Mouse (Mus musculus): ENCODE data around the gene Asgr2. TPM values are rescaled to one million over a fixed set of nuclear protein-coding genes. Genes with fewer than 3 reads are reported as not detected.
"Not testable (repeated sequence)": the region's sequence is repeated elsewhere in the genome, so short reads cannot be mapped to it uniquely, and the experiment has no call there.

Asgr2 gene
- polyA plus RNA-seq, 1 experiment from 2014 or later = not detected

- Histone ChIP-seq H3K27ac (ENCODE audit: low read length) (no peak overlapping the region), H3K4me2 (ENCODE audit: low read length) (no peak overlapping the region), H3K4me3 (ENCODE audit: low read depth, low read length) (no peak overlapping the region), H3K9me3 (replicated peaks; ENCODE audit: control insufficient read depth, low read length, poor library complexity, severe bottlenecking) (no peaks in the 10 kb centered on the region), H3K9ac (ENCODE audit: low read depth, low read length) (no peak overlapping the region), H3K36me3 (ENCODE audit: control insufficient read depth, insufficient read depth, low read length) (no peaks in the 10 kb centered on the region), H3K27me3 (ENCODE audit: control insufficient read depth, insufficient read depth, low read depth, low read length) (no peaks in the 10 kb centered on the region), H3K4me1 (ENCODE audit: control insufficient read depth, insufficient read depth, low read length) (peaks cover 4% of the 10 kb centered on the region; the same call in 1 of the 2 replicates)
- WGBS = 82% methylated on average over 9 of the region's 9 CpGs
- no peak for ATAC-seq
Measured at GRCm38 (mm10) chr11:70057805-70058204, 34.6 kb upstream of the Asgr2 start.

GRCm38 (mm10) chr11:70059930-70060329 is 32.5 kb upstream of the Asgr2 start:
- ATAC-seq = no peak
- peaks cover 4% of the 10 kb centered on the region; the same call in 1 of the 2 replicates for H3K4me1 ChIP-seq (ENCODE audit: control insufficient read depth, insufficient read depth, low read length)
- H3K27ac ChIP-seq (ENCODE audit: low read length) = no peak overlapping the region
- no peak overlapping the region for H3K4me2 ChIP-seq (ENCODE audit: low read length)
- no peaks in the 10 kb centered on the region for H3K36me3 ChIP-seq (ENCODE audit: control insufficient read depth, insufficient read depth, low read length)
- no peaks in the 10 kb centered on the region for H3K9me3 ChIP-seq (replicated peaks; ENCODE audit: control insufficient read depth, low read length, poor library complexity, severe bottlenecking)
- H3K27me3 ChIP-seq (ENCODE audit: control insufficient read depth, insufficient read depth, low read depth, low read length) = no peaks in the 10 kb centered on the region
- H3K4me3 ChIP-seq (ENCODE audit: low read depth, low read length) = no peak overlapping the region
- H3K9ac ChIP-seq (ENCODE audit: low read depth, low read length) = no peak overlapping the region
- WGBS = 68% methylated on average over 6 of the region's 6 CpGs

GRCm38 (mm10) chr11:70063053-70063452 is 29.4 kb upstream of the Asgr2 start:
- no peak overlapping the region for H3K27ac ChIP-seq (ENCODE audit: low read length)
- no peaks in the 10 kb centered on the region for H3K36me3 ChIP-seq (ENCODE audit: control insufficient read depth, insufficient read depth, low read length)
- H3K9me3 ChIP-seq (replicated peaks; ENCODE audit: control insufficient read depth, low read length, poor library complexity, severe bottlenecking) = no peaks in the 10 kb centered on the region
- no peak overlapping the region for H3K9ac ChIP-seq (ENCODE audit: low read depth, low read length)
- 60% methylated on average over 3 of the region's 3 CpGs for WGBS
- H3K4me1 ChIP-seq (ENCODE audit: control insufficient read depth, insufficient read depth, low read length) = no peaks in the 10 kb centered on the region
- H3K4me2 ChIP-seq (ENCODE audit: low read length) = no peak overlapping the region
- H3K4me3 ChIP-seq (ENCODE audit: low read depth, low read length) = no peak overlapping the region
- no peaks in the 10 kb centered on the region for H3K27me3 ChIP-seq (ENCODE audit: control insufficient read depth, insufficient read depth, low read depth, low read length)
- no peak for ATAC-seq

- no peak for ATAC-seq
- no peaks in the 10 kb centered on the region for H3K36me3 ChIP-seq (ENCODE audit: control insufficient read depth, insufficient read depth, low read length)
- no peaks in the 10 kb centered on the region for H3K27me3 ChIP-seq (ENCODE audit: control insufficient read depth, insufficient read depth, low read depth, low read length)
- 76% methylated on average over 4 of the region's 4 CpGs for WGBS
- no peak overlapping the region for H3K4me2 ChIP-seq (ENCODE audit: low read length)
- no peaks in the 10 kb centered on the region for H3K4me1 ChIP-seq (ENCODE audit: control insufficient read depth, insufficient read depth, low read length)
- no peak overlapping the region for H3K9ac ChIP-seq (ENCODE audit: low read depth, low read length)
- H3K27ac ChIP-seq (ENCODE audit: low read length) = no peak overlapping the region
- H3K4me3 ChIP-seq (ENCODE audit: low read depth, low read length) = no peak overlapping the region
- H3K9me3 ChIP-seq (replicated peaks; ENCODE audit: control insufficient read depth, low read length, poor library complexity, severe bottlenecking) = no peaks in the 10 kb centered on the region
Measured at GRCm38 (mm10) chr11:70066701-70067100, 25.7 kb upstream of the Asgr2 start.

- Histone ChIP-seq H3K27me3 (ENCODE audit: control insufficient read depth, insufficient read depth, low read depth, low read length) (no peaks in the 10 kb centered on the region), H3K4me3 (ENCODE audit: low read depth, low read length) (no peak overlapping the region), H3K4me2 (ENCODE audit: low read length) (no peak overlapping the region), H3K27ac (ENCODE audit: low read length) (no peak overlapping the region), H3K9me3 (replicated peaks; ENCODE audit: control insufficient read depth, low read length, poor library complexity, severe bottlenecking) (no peaks in the 10 kb centered on the region), H3K9ac (ENCODE audit: low read depth, low read length) (no peak overlapping the region), H3K4me1 (ENCODE audit: control insufficient read depth, insufficient read depth, low read length) (no peaks in the 10 kb centered on the region), H3K36me3 (ENCODE audit: control insufficient read depth, insufficient read depth, low read length) (no peaks in the 10 kb centered on the region)
- WGBS = 42% methylated on average over 3 of the region's 3 CpGs
- no peak for ATAC-seq
Measured at GRCm38 (mm10) chr11:70068245-70068644, 24.2 kb upstream of the Asgr2 start.

- no peak for ATAC-seq
- Histone ChIP-seq H3K4me1 (ENCODE audit: control insufficient read depth, insufficient read depth, low read length) (no peaks in the 10 kb centered on the region), H3K4me2 (ENCODE audit: low read length) (no peak overlapping the region), H3K27ac (ENCODE audit: low read length) (no peak overlapping the region), H3K27me3 (ENCODE audit: control insufficient read depth, insufficient read depth, low read depth, low read length) (no peaks in the 10 kb centered on the region), H3K9me3 (replicated peaks; ENCODE audit: control insufficient read depth, low read length, poor library complexity, severe bottlenecking) (no peaks in the 10 kb centered on the region), H3K9ac (ENCODE audit: low read depth, low read length) (no peak overlapping the region), H3K4me3 (ENCODE audit: low read depth, low read length) (no peak overlapping the region), H3K36me3 (ENCODE audit: control insufficient read depth, insufficient read depth, low read length) (no peaks in the 10 kb centered on the region)
- 74% methylated on average over 6 of the region's 6 CpGs for WGBS
Measured at GRCm38 (mm10) chr11:70070057-70070456, 22.4 kb upstream of the Asgr2 start.

- H3K9ac ChIP-seq (ENCODE audit: low read depth, low read length); H3K27me3 ChIP-seq (ENCODE audit: control insufficient read depth, insufficient read depth, low read depth, low read length); H3K27ac ChIP-seq (ENCODE audit: low read length); H3K9me3 ChIP-seq (replicated peaks; ENCODE audit: control insufficient read depth, low read length, poor library complexity, severe bottlenecking); H3K36me3 ChIP-seq (ENCODE audit: control insufficient read depth, insufficient read depth, low read length); H3K4me3 ChIP-seq (ENCODE audit: low read depth, low read length); H3K4me1 ChIP-seq (ENCODE audit: control insufficient read depth, insufficient read depth, low read length); H3K4me2 ChIP-seq (ENCODE audit: low read length); ATAC-seq: not testable (repeated sequence)
- WGBS = 83% methylated on average over 3 of the region's 3 CpGs
Measured at GRCm38 (mm10) chr11:70070603-70071002, 21.8 kb upstream of the Asgr2 start.

- Histone ChIP-seq H3K4me3 (ENCODE audit: low read depth, low read length) (no peak overlapping the region), H3K27ac (ENCODE audit: low read length) (no peak overlapping the region), H3K9me3 (replicated peaks; ENCODE audit: control insufficient read depth, low read length, poor library complexity, severe bottlenecking) (no peaks in the 10 kb centered on the region), H3K4me2 (ENCODE audit: low read length) (0 out of 2 replicates have a peak overlapping the region, but pooled peaks have one; percentile 15), H3K9ac (ENCODE audit: low read depth, low read length) (no peak overlapping the region), H3K36me3 (ENCODE audit: control insufficient read depth, insufficient read depth, low read length) (no peaks in the 10 kb centered on the region), H3K4me1 (ENCODE audit: control insufficient read depth, insufficient read depth, low read length) (no peaks in the 10 kb centered on the region), H3K27me3 (ENCODE audit: control insufficient read depth, insufficient read depth, low read depth, low read length) (no peaks in the 10 kb centered on the region)
- no peak for ATAC-seq
- 38% methylated on average over 17 of the region's 17 CpGs for WGBS
Measured at GRCm38 (mm10) chr11:70074379-70075071, 17.9 kb upstream of the Asgr2 start.

GRCm38 (mm10) chr11:70075581-70075980 is 16.9 kb upstream of the Asgr2 start:
- ATAC-seq = no peak
- no peaks in the 10 kb centered on the region for H3K36me3 ChIP-seq (ENCODE audit: control insufficient read depth, insufficient read depth, low read length)
- no peaks in the 10 kb centered on the region for H3K9me3 ChIP-seq (replicated peaks; ENCODE audit: control insufficient read depth, low read length, poor library complexity, severe bottlenecking)
- no peaks in the 10 kb centered on the region for H3K4me1 ChIP-seq (ENCODE audit: control insufficient read depth, insufficient read depth, low read length)
- 88% methylated on average over 6 of the region's 6 CpGs for WGBS
- no peak overlapping the region for H3K4me2 ChIP-seq (ENCODE audit: low read length)
- H3K9ac ChIP-seq (ENCODE audit: low read depth, low read length) = no peak overlapping the region
- H3K27me3 ChIP-seq (ENCODE audit: control insufficient read depth, insufficient read depth, low read depth, low read length) = no peaks in the 10 kb centered on the region
- no peak overlapping the region for H3K4me3 ChIP-seq (ENCODE audit: low read depth, low read length)
- H3K27ac ChIP-seq (ENCODE audit: low read length) = no peak overlapping the region
